Mouse (Mus musculus): Measurements from ENCODE around the gene Zbtb42.
A peak's percentile ranks its signal among the peaks of the same experiment; 100 is the strongest.

Gene Zbtb42

DNA sequence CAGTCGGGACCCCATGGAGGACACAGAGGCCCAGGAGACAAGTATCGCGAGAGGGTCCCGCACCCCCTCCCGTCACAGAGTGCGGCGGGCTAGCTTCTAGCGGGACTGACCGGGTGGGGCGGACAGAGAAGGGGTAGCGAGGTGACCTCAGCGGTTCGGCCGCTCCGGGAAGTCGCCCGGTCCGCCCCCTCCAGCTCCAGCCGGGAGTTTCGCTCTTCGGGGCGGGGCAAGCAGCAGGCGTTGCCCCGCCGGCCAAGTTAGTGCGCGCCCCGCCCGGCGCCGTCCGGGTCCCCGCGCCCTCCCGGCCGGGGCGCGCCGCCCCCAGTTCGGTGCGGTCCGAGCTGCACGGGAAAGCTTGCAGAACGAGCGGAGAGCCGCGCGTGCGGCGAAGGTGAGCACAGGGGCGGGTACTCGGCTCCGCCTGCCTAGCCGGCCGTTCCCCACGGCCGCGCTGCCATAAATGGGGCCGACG lies at the start of gene Zbtb42:
TSS of gene Zbtb42 (plus strand) at position 274 of the 472 bp plus-strand sequence.
- peak; percentile 24 to 25 for DNase-seq (ENCODE audit: low spot score in 2 of 2)

DNA sequence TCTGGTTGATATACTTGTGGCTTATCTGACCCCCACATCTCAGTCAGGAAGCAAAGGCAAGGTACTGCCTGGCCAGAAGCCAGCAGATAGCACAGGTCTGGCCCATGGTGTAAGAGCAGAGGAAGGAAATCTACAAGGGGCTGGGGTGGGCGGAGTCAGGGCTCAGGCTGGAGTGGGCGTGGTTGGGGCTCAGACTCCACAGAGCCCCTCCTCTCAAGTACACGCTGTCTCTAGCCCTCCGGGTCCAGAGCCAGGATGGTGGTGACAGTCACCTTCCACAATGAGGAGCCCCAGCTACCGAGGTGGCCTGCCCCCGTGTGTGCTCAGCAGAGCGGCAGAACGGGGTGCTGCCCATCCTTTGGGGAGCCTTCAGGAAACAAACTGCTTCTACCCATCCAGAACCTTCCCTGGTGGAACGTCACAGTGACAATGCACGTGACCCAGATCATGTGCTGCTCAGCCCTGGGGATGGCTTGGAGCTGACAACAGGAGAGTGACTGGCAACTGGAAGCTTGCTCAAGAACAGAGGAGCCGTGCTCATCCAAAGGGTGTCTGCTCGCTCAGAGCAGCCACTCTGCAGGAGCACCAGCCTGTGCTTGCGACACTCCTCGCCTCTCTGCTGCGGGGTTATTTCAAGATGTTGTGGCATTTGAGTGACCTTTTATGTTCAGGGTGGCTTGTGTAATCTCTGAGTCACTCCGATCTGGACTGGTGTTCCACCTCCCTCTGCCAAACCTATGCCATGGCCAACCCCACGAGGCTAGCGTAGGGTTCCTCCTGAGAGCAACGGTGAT lies 49.5 kb upstream of the Zbtb42 start:
- peak; percentile 65 to 73 for DNase-seq (ENCODE audit: low spot score in 2 of 2)

DNA sequence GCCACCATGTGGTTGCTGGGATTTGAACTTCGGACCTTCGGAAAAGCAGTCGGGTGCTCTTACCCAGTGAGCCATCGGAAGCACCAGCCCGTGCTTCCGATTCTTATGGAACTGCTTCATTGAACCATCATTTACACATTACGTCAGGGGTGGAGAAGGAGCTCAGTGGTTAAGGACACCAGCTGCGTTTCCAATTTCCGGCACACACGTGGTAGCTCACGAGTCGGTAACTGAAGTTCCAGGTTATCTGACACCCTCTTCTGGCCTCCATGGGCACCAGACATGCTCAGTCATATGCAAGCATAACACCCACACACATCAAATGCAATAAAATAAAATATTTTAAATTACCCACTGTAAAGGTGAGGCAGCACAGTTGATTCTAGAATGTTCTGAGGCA lies 48.6 kb upstream of the Zbtb42 start:
- no peak for DNase-seq (ENCODE audit: low spot score in 2 of 2)

DNA sequence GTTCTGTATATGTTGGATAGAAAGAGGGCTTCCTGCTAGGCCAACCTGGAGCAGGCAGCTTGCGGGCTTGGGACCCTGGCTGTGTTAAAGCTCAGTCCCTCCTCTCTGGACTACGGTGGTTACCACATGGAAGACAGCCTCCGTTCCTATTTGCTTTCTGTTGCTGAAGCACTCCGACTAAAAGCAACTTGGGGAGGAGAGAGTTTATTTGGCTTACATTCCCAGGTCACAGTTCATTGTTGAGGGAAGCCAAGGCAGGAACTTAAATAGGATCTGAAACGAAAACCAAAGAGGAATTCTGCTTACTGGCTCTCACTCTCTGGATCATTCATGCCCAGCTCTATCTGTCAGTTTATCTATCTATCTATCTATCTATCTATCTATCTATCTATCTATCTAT lies 47.8 kb upstream of the Zbtb42 start:
- no peak for DNase-seq (ENCODE audit: low spot score in 2 of 2)

DNA sequence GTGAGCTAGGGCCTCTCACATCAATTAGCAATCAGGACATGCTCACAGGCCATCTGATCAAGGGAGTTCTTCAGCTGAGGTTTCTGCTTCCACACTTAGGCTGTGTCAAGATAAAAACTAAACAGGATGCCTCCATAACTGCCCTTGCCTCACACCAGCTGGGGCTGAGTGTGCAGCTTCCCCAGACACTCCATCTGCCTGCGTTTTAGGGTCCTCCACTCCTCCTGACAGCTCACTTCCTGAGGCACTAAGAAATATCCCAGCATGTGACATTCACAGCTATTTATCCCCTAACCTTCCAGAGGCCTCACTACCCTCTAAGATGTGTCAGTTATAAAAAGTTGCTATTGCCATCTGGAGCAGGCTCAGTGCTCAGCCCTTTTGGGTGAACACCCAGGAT lies 47.2 kb upstream of the Zbtb42 start:
- no peak for DNase-seq (ENCODE audit: low spot score in 2 of 2)

DNA sequence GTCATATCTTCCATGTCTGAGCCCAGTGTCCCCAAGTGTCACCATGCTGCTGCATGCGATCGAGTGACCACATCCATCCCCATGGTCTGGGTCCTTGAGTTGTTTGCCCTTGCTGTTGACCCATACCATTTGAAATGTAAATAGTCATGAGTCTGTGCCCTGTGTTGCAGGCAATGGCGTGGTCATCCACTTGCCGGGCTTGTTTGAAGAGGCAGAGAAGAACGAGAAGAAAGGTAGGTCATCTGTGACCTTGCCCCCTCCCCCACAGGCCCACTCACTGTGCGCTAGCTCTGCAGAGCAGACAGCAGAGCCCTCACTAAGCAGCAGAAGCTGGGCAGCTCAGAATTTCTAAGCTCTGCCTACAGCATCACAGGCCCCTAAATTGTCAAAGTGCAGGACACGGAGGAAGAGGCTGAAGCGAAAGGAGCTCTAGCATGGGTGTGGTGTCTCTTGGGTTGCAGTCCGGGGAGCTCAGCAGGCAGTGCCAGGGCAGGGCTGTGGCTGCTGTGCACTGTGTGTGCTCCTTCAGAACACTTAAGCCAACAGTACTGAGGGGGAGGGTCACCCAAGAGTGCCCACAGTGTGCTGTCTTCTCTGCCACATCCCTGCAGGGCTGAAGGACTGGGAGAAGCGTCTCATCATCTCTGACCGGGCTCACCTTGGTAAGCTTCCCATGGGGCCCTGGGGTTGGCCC lies 46.4 kb upstream of the Zbtb42 start:
- DNase-seq (ENCODE audit: low spot score in 2 of 2) = peak; percentile 33 to 38

DNA sequence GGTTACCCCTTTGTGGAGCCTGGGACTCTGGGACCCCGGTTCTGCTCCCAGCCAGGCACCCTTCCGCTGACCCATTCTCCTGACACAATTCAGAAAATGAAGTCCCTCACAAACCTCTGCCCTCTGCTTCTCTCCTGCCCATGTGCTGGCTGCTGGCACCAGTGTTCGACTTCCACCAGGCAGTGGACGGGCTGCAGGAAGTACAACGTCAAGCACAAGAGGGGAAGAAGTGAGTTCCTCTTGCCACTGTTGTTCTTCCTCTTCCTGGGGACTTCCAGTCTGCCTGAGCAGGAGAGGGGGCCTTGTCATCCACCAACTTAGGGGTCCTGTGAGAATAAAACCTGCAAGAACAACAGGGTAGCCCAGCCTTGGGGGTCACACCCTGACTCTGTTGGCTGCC lies 45.7 kb upstream of the Zbtb42 start:
- peak; percentile 73 to 74 for DNase-seq (ENCODE audit: low spot score in 2 of 2)

DNA sequence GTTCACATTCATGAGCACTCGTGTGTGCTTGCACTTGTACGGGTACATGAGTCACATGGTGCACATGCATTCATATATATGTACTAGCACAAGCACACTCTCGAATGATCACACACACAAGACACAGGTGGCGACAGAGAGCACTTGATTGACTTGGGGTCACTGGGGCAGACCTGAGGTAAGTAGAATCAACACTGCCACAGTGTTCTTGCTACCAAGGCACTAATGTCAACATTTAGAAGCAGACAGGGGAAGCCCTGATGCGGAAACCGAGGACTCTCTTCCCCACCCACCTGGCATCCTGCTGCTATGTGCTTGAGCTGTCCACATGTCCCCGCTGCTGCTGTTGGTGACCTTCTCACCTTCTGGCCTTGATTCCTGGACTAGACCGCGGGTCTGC lies 44.9 kb upstream of the Zbtb42 start:
- peak; percentile 51 to 61 for DNase-seq (ENCODE audit: low spot score in 2 of 2)

DNA sequence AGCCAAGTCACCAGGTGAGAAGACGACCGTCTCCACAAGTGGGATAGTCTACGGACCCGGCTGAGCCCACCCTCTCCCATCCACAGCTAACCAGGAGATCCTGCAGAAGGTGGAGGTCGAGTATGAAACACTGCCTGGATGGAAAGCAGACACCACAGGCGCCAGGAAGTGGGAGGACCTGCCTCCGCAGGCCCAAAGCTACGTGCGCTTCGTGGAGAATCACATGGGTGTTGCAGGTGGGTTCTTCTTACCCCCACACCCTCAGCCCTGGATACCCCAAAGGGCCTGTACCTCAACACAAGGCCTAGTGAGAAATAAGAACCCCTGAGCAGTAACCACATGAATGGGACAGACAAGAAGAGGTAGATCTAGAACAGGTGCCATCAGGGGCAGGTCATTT lies 39.1 kb upstream of the Zbtb42 start:
- no peak for DNase-seq (ENCODE audit: low spot score in 2 of 2)

DNA sequence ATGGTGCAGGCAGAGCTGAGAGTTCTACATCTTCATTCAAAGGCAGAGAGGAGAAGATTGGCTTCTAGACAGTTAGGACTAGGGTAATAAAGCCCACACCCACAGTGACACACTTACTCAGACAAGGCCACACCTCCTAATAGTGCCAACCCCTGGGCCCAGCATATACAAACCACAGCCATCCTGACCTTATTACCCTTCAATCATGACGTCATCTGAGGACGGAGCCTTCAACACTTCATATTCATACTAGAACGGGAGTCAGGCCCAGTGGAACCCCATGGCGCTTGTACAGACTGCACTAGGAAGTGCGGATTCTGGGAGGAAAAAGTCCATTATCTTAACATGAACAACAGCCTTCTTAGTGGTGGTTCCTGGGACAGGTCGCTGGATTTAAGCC lies 35.5 kb upstream of the Zbtb42 start:
- DNase-seq (ENCODE audit: low spot score in 2 of 2) = no peak

DNA sequence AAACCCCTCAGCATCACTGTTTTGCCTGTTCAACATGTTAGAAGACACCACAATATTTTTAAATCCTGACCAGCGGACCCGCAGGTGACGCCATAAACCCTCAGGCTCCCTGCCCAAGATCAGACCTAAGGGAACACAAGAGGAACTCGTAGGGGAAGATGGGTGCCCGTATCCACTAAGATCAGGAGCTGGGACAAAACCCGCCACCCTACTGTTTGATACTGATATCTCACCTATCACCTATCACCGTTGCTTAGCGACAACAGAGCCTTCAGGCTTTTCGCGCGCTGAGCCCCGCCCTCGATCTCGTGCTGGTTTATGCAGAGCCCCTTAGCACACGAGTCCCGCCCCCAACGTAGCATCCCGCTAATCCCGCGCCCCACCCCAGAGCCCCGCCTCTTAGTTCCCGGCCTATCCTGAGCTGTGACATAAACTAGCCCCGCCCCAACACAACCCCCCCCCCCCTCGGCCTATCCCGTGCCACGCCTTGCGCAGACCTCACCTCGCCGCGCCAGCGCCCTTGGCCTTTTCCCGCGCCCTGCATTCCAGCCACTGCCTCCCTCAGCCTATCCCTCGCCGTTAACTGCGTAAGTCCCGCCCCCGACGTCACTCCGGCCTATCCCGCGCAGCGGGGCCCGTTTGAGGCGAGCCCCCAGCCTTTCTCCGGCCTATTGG lies 34.3 kb upstream of the Zbtb42 start, which contains the start of gene Siva1:
TSS of gene Siva1 (plus strand) at position 500 of the 675 bp plus-strand sequence.
- peak; percentile 99 for DNase-seq (ENCODE audit: low spot score in 2 of 2)

DNA sequence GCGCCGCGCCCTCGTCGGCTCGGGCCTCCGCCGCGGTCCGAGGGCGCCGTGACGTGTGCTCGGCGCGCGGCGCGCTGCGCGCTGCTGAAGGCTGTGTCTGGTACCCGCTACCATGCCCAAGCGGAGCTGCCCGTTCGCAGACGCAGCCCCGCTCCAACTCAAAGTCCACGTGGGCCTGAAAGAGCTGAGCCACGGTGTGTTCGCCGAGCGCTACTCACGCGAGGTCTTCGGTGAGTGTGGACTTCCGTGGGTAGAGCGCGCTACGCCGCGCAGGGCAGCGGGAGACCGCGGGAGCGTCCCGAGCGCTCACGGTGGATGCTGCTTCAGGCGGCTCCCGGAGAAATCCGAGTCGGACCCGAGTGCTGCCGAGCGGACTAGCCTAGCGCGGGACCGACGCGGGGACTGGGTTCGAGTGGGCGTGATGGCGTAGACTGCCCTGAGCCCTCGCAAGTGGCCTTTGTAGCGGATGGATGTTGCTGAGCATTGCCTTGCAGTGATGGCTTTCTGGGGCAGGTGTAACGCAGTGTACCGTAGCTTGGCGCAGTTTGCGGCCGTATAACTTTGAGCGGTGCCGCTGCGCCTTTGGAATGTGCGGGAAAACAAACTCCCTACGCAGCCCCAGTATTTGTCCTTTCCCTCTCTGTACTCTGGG lies 33.6 kb upstream of the Zbtb42 start:
- DNase-seq (ENCODE audit: low spot score in 2 of 2) = no peak

DNA sequence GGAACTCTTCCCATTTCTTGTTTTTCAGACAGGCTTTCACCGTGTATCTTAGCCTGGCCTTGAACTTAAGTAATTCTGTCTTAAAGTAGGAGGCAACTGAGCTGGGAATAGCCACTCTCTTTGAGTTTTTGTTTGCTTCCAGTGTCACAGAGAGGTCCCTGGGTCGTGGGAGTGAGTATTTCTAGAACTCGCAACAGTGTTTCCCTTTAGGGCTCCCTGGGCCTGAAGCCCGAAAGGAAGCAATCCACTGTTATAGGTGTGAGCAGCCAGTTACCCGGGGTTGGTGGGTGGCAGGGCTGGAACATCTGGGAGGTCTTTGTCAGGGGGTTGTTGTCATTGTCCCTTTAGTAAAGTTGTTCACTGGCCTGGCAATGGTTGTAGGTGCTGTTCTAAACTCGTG lies 32.5 kb upstream of the Zbtb42 start:
- DNase-seq (ENCODE audit: low spot score in 2 of 2) = no peak

DNA sequence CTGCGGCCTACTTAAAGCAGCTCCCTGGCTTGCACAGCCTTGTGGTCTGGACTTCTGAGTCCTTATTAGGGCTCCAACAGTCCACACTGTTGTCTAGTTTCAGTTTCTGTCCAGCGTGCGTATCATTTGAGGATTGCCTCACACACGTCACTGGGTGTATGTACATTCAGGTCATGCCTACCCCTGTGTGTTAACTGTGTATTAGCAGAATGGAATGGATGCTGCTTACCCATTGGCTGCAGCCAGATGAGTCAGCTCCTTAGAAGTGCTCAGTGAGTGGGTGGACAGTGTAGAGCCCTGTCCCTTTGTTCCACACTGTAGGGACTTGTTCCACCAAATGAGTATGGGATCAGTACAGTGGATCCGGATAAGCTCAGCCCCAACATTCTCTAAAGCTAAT lies 30.5 kb upstream of the Zbtb42 start:
- no peak for DNase-seq (ENCODE audit: low spot score in 2 of 2)

DNA sequence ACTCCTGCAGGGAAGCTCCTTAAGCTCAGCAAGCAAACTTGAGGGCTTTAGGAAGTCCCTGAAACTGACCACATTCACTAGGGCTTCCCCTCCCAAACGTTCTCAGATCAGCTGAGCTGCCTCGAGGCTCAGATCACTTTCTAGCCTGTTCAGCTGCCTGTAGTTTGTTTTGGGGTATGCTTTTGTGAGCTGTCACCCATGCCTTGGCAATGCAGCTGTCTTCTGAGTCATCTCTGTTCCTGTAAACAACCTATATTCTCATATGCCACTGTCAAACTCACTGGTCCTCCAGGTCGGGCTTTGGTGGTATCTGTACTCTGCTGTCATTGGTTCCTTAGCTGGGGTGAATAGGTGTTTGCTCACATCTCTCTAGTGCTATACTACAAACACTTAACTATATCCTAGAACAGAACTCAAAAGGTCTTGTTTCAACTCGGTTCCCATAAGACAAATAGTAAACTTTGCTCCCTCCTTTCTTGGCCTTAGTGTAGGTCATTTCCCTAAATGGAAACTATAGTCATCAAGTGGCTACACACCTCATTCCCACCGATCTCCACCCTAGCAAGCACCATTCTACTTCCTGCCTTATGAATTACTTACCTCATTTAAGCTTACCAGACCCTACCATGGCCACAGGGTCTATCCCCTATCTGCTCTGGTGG lies 26.7 kb upstream of the Zbtb42 start:
- no peak for DNase-seq (ENCODE audit: low spot score in 2 of 2)

DNA sequence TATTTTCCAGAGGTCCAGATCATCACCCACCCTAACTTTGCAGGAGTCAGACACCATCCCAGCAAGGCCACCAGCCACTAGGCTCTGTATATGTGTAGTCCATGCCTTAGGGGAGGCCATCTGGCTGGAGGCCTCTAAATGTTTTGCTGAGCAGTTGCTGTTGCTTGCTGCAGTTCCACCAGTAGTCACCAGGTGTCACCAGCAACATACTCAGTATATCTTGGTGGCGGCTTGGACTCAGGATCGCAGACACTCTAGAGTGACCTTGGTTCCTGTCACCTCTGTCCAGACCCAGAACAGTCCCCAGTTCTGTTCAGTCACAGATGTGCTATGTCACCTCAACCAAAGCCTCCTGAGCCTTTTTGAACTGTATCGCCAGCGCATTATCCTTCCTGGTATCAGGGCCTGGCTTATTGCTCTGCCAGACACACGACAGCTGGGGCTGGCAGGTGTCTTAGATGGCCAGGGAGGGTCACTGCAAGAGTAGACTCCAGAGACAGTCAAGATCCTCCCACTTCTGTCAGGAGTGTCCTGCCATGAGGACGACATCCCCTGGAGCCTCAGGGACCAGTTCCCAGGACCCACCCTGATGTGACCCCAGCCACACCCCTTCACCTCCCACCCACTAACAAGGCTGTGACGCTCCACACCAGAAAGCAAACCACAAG lies 25.3 kb upstream of the Zbtb42 start:
- DNase-seq (ENCODE audit: low spot score in 2 of 2) = peak; percentile 72 to 80

DNA sequence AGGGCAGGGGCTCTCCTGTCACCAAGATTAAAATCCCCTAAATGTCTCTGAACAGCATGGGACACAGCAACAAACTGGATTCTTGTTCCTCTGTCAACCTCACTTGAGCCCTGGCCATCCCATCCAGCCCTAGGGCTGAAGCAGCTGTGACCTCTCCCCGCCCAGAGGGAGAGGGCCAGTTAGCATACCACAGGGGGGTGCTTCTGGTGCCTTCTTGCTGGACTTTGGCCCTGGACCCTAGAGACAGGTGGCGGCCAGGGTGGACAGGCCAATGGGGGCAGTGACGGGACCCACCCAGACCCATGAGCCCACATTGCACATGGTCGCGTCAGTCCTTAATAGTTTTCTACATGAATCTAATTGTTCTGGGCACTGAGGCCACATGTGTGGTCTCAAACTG lies 24.6 kb upstream of the Zbtb42 start:
- DNase-seq (ENCODE audit: low spot score in 2 of 2) = no peak

DNA sequence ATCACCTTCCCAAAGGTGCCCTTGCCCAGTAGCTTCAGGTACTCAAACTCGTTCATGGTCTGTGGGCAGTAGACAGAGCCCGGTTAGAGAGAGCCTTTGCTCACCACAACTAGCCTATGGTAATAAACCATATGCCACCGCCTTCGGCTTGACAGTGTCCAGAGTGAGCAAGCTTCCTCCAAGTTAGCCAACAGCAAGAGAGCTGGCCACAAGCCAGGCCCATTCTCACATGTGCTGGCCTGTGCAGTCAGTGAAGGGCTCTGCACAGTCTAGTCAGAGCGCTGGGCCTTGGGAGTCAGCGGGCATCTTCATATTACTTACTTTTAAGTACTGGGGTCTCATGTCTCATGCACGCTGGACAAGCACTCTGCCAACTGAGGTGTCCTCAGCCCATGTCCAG lies 20.0 kb upstream of the Zbtb42 start:
- no peak for DNase-seq (ENCODE audit: low spot score in 2 of 2)

DNA sequence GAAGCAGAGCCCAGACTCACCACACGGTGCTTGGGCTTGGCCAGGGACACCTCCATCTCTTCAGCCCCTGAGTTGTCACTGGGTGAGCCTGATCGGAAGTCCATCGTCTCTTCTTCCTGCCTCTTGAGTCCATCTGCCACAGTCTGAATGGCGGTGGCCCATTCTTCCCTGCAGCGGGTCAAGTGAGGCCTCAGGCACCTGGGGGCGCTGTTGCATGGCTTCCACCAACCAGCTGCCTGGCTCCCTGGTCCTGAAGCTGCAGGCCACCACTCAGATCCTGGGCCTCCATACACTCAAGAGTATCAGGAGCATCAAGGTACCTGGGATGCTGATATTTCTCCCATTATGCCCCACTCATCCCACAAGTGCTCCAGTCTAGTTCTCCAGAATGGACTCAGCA lies 19.5 kb upstream of the Zbtb42 start:
- DNase-seq (ENCODE audit: low spot score in 2 of 2) = peak; percentile 51 to 52

DNA sequence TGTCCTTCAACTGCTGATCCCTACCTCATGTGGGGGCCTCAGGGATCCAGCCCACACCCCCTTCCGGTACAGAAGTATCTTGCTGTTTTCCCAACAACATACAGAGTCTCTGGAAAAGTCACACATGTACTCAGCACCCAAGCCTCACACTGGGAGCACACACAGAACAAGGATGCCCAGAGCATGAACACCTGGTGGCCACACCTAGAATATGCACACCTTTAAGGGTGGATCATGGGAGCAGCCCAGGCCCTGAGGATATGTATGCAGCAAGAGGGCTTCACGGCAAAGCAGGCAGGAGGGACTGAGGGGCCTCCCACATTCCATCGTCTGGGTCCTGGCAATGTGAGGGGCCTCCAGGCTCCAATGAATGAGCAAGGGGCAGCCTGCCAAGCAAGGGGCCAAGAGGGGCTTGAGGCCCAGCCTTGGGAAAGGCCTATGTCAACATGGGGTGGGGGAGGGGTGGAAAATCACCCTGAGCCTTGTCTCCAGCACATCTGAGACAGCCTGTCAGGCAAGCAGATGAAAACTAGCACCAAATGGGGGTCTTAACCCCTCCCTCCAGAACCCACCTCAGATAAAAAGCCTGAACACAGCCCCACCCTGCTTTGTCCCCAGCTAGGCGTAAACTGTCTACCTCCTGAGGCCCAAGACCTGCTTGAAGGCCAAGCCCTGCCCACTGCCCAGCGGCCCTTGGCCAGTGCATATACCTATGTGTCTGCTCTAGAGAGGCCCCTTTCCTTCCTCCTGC lies 17.9 kb upstream of the Zbtb42 start:
- no peak for DNase-seq (ENCODE audit: low spot score in 2 of 2)
